8 mouse cellular contexts compared by ENCODE assay signal in the genomic region with DNA sequence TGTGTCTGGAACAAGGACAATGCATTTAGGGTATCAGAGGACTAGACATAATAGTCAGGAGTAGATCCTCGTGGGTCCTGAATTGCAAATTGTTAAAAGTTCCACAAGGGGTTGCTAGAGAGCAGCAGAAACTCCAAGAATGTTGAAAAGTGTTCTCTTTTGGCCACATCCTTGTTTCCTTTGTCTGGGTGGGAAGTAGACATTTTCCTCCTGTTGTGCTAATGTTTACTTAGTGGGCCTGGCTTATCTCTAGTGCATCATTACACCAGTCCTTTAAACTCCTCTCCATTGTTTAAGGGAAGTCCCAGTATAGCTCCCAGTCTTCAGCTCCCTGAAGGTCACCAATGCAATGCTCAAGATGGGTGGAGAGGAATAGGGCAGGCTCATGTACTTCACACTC. TPM values are rescaled to one million over a fixed set of nuclear protein-coding genes. Genes with fewer than 3 reads are reported as not detected.
A peak's percentile ranks its signal among the peaks of the same experiment; 100 is the strongest.
DNase-seq lines count a peak whose midpoint lies in the region; ATAC-seq and TF ChIP-seq lines count a peak whose summit lies in the region.

No protein-coding gene starts in this region.

- no peaks in the 10 kb centered on the region for H3K4me1 ChIP-seq in embryonic facial prominence, embryonic 11.5 days (ENCODE audit: control insufficient read depth, insufficient read depth, low read length)
- H3K4me1 ChIP-seq in embryonic facial prominence, embryonic 10.5 days, result peaks cover 4% of the 10 kb centered on the region; the same call in 1 of the 2 replicates
- no peaks in the 10 kb centered on the region for H3K4me1 ChIP-seq in liver, embryonic 14.5 days (replicated peaks; ENCODE audit: control insufficient read depth in 2 of 2, insufficient read depth in 2 of 2, low read length in 1 of 2)
- H3K4me1 ChIP-seq in liver, embryonic 12.5 days, result no peaks in the 10 kb centered on the region

- peak; percentile 39; the same call in 1 of the 2 replicates for TF ChIP-seq CTCF in liver, embryonic 14.5 days (IDR thresholded peaks at IDR 0.05; ENCODE audit: low read depth)

- no peak overlapping the region for H3K9ac ChIP-seq in embryonic facial prominence, embryonic 11.5 days (replicated peaks; ENCODE audit: low read length)
- H3K9ac ChIP-seq in liver, embryonic 14.5 days (replicated peaks), result no peak overlapping the region
- no peak overlapping the region for H3K9ac ChIP-seq in liver, embryonic 12.5 days

- H3K27me3 ChIP-seq in embryonic facial prominence, embryonic 11.5 days (ENCODE audit: control insufficient read depth, insufficient read depth, low read length), result no peaks in the 10 kb centered on the region
- no peaks in the 10 kb centered on the region; the same call in 1 of the 2 replicates for H3K27me3 ChIP-seq in embryonic facial prominence, embryonic 10.5 days (replicated peaks; ENCODE audit: low read depth, poor library complexity, severe bottlenecking)
- H3K27me3 ChIP-seq in liver, embryonic 14.5 days (ENCODE audit: control insufficient read depth, insufficient read depth, low read length), result no peaks in the 10 kb centered on the region
- H3K27me3 ChIP-seq in liver, embryonic 12.5 days (replicated peaks), result no peaks in the 10 kb centered on the region

- H3K36me3 ChIP-seq in embryonic facial prominence, embryonic 11.5 days (replicated peaks; ENCODE audit: control insufficient read depth, insufficient read depth, low read depth, low read length), result no peaks in the 10 kb centered on the region
- no peaks in the 10 kb centered on the region for H3K36me3 ChIP-seq in embryonic facial prominence, embryonic 10.5 days (replicated peaks)
- H3K36me3 ChIP-seq in liver, embryonic 14.5 days (replicated peaks; ENCODE audit: control insufficient read depth, insufficient read depth, low read depth), result no peaks in the 10 kb centered on the region
- H3K36me3 ChIP-seq in liver, embryonic 12.5 days, result no peaks in the 10 kb centered on the region

- H3K4me3 ChIP-seq in embryonic facial prominence, embryonic 11.5 days (ENCODE audit: low read depth, low read length), result no peak overlapping the region
- H3K4me3 ChIP-seq in embryonic facial prominence, embryonic 10.5 days, result no peak overlapping the region
- H3K4me3 ChIP-seq in liver, embryonic 14.5 days (ENCODE audit: insufficient read depth in 1 of 2, low read depth in 2 of 2, low read length in 2 of 2), result no peak overlapping the region
- no peak overlapping the region for H3K4me3 ChIP-seq in liver, embryonic 12.5 days

- H3K27ac ChIP-seq in embryonic facial prominence, embryonic 11.5 days (replicated peaks; ENCODE audit: low read depth, low read length), result no peak overlapping the region
- no peak overlapping the region; the same call in 1 of the 2 replicates for H3K27ac ChIP-seq in embryonic facial prominence, embryonic 10.5 days (replicated peaks)
- no peak overlapping the region for H3K27ac ChIP-seq in liver, embryonic 14.5 days
- no peak overlapping the region for H3K27ac ChIP-seq in liver, embryonic 12.5 days

- H3K4me2 ChIP-seq in embryonic facial prominence, embryonic 11.5 days (ENCODE audit: low read depth, low read length), result no peak overlapping the region
- H3K4me2 ChIP-seq in liver, embryonic 14.5 days (ENCODE audit: low read depth), result no peak overlapping the region
- no peak overlapping the region for H3K4me2 ChIP-seq in liver, embryonic 12.5 days

- no peaks in the 10 kb centered on the region for H3K9me3 ChIP-seq in embryonic facial prominence, embryonic 11.5 days (replicated peaks; ENCODE audit: control insufficient read depth, low read length)
- H3K9me3 ChIP-seq in embryonic facial prominence, embryonic 10.5 days, result no peaks in the 10 kb centered on the region
- H3K9me3 ChIP-seq in liver, embryonic 14.5 days (ENCODE audit: control insufficient read depth, low read length), result no peaks in the 10 kb centered on the region
- H3K9me3 ChIP-seq in liver, embryonic 12.5 days (replicated peaks), result no peaks in the 10 kb centered on the region

- peak; percentile 72 for DNase-seq in embryonic facial prominence, embryonic 11.5 days (ENCODE audit: low spot score)
- DNase-seq in embryonic facial prominence, embryonic 10.5 days (ENCODE audit: low spot score), result no peak
- DNase-seq in liver, embryonic 14.5 days (ENCODE audit: low read depth in 3 of 3, low spot score in 3 of 3), result peak in 1 of 3 experiments; percentile 11
- peak; percentile 13 for DNase-seq in heart, postnatal 4 days
- DNase-seq in retina, embryonic 14.5 days (ENCODE audit: low spot score), result peak; percentile 74
- DNase-seq in right cerebral cortex, adult 18-20 months, result no peak
- no peak for DNase-seq in thymus, postnatal 4 days

- 20% methylated on average over 1 of the region's 1 CpGs for WGBS in embryonic facial prominence, embryonic 11.5 days
- WGBS in embryonic facial prominence, embryonic 10.5 days, result 19% methylated on average over 1 of the region's 1 CpGs
- WGBS in liver, embryonic 14.5 days (ENCODE audit: insufficient replicate concordance), result 3% methylated on average over 1 of the region's 1 CpGs
- 4% methylated on average over 1 of the region's 1 CpGs for WGBS in liver, embryonic 12.5 days (ENCODE audit: insufficient replicate concordance)

- no peak for ATAC-seq in embryonic facial prominence, embryonic 11.5 days (replicated peaks; ENCODE audit: insufficient number of reproducible peaks, low FRiP score, low TSS enrichment, low read depth)
- ATAC-seq in liver, embryonic 14.5 days (ENCODE audit: insufficient read depth), result no peak
- ATAC-seq in liver, embryonic 12.5 days, result no peak

- no peak for TF ChIP-seq EP300 in liver, embryonic 14.5 days (IDR thresholded peaks at IDR 0.05; ENCODE audit: low read depth)

RNA-seq across cellular contexts. Expression of gene Pdgfra, which starts 57.9 kb away (rescaled TPM):
- 87.2 and 88.6 TPM in 2 replicates for polyA plus RNA-seq in embryonic facial prominence, embryonic 11.5 days (2014; fragmentation: Nextera tagmentation; extraction: Ambion mirVana)
- polyA plus RNA-seq in embryonic facial prominence, embryonic 10.5 days (2016; fragmentation: Nextera tagmentation; extraction: Ambion mirVana), result 44.2 and 56.6 TPM in 2 replicates
- 0.86 and 1.6 TPM in 2 replicates for polyA plus RNA-seq in liver, embryonic 14.5 days (2012; rRNA removed)
- 1.2 and 1.8 TPM in 2 replicates for polyA plus RNA-seq in liver, embryonic 14.5 days (2014; fragmentation: Nextera tagmentation; extraction: Ambion mirVana)
- polyA plus RNA-seq in liver, embryonic 12.5 days (2016; fragmentation: Nextera tagmentation; extraction: Ambion mirVana), result 7.9 and 10.4 TPM in 2 replicates
- total RNA-seq in heart, postnatal 4 days (2021), result 10 to 100 TPM; 34.4 to 39.0 TPM

Comparison
In these comparisons a context has a peak if more than half of its experiments do, and no peak if none do; other contexts are left out.
1. DNase-seq: peak in embryonic facial prominence, embryonic 11.5 days (single experiment), heart, postnatal 4 days (single experiment) and retina, embryonic 14.5 days (single experiment); none in embryonic facial prominence, embryonic 10.5 days (single experiment), right cerebral cortex, adult 18-20 months (single experiment) and thymus, postnatal 4 days (single experiment).